Mouse (Mus musculus): ENCODE data around the gene Ttc28.

- TF ChIP-seq USF2 (IDR thresholded peaks at IDR 0.05; ENCODE audit: borderline replicate concordance in 1 of 2, insufficient read depth in 1 of 2, low read depth in 1 of 2, low read length in 2 of 2) (no peak), CTCF (IDR thresholded peaks at IDR 0.05 in 2 of 3, conservative IDR thresholded peaks at IDR 0.05 in 1 of 3; ENCODE audit: control insufficient read depth in 1 of 3, insufficient read depth in 1 of 3, low read depth in 2 of 3, low read length in 3 of 3, poor library complexity in 1 of 3, severe bottlenecking in 1 of 3) (no peak), GATA1 (IDR thresholded peaks at IDR 0.05; ENCODE audit: low read depth, low read length) (no peak)
These were observed 196.2 kb downstream of the Ttc28 start for GRCm38 (mm10) chr5:111075841-111076240.

Measured in MEL (cell line).